Mouse (Mus musculus) neutrophil, adult 65 days (primary cell): ENCODE results near the gene 1700123L14Rik. TPM values are rescaled to one million over a fixed set of nuclear protein-coding genes. Genes with fewer than 3 reads are reported as not detected.

ENCODE experiments used
- total RNA-seq: library from RNA; stranded (reverse); gene quantifications from 2 replicates; pipeline ENCODE4 v1.2.4, GENCODE M21; 2023

1700123L14Rik gene
- not detected in 2 replicates for total RNA-seq

DNA sequence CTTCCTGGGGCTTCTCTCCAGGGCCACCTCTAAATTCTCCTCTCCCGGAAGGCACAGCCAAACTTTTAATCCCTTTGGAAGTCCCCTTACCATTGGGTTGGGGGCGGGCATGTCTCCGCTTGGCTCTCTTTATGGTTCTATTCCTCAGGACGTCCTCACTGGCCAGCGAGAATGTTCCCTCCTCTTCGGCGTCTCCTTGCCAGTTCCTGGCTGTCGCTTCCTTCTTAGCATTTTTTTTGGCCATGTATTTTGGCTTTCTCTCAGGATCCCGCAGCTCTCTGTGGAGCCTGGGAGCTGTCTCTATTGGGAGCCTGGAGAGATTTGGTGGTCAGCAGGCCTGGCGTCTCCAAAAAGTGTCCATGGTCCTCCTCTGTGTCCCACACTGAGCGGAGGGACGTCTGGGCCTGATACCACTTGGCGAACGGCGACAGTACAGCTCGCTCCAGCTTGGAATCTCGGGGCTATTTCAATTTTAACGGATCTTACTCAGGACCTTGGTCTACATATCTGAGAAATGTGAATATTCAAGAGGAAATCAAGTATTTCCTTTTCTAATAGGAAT is at the start of gene 1700123L14Rik:
Gene 1700123L14Rik (minus strand): TSS at position 426 of the 562 bp plus-strand sequence.

Other genes starting within 250 kb of the 1700123L14Rik start
- not detected in 2 replicates for gene Fam19a1, start 53.1 kb downstream of the 1700123L14Rik start, total RNA-seq